Mouse (Mus musculus) cerebellum, postnatal 10 days (tissue): ENCODE measurements at regions not wholly inside any gene's neighbourhood (a gene's known extent, or its start where the extent isn't known, plus 50 kb on each side); places are given as distances from the start of the nearest gene placed in this dataset.
A peak's percentile ranks its signal among the peaks of the same experiment; 100 is the strongest.
"Not testable (repeated sequence)": the region's sequence is repeated elsewhere in the genome, so short reads cannot be mapped to it uniquely, and the experiment has no call there.

Experiments
- DNase-seq, 2 experiments: peaks; one replicate each; pipeline ENCODE4 v3.0.0; 2021; ENCODE audit warnings: mixed read lengths in 2 of 2

- DNase-seq: no peak
Observed at GRCm38 (mm10) chr4:35343751-35344150, 117.8 kb upstream of the C9orf72 start.

- no peak for DNase-seq
Observed at GRCm38 (mm10) chr4:35331161-35331560, 105.2 kb upstream of the C9orf72 start.

GRCm38 (mm10) chr4:35325300-35325699 is 99.3 kb upstream of the C9orf72 start:
- no peak for DNase-seq

GRCm38 (mm10) chr4:35322432-35323173 is 96.6 kb upstream of the C9orf72 start:
- no peak for DNase-seq

- peak; percentile 81 to 88 for DNase-seq
Observed at GRCm38 (mm10) chr4:35310396-35310977, 84.5 kb upstream of the C9orf72 start.

- DNase-seq: no peak
Observed at GRCm38 (mm10) chr4:35308221-35308620, 82.2 kb upstream of the C9orf72 start.

- no peak for DNase-seq
Observed at GRCm38 (mm10) chr4:35305210-35305609, 79.2 kb upstream of the C9orf72 start.

GRCm38 (mm10) chr4:35300848-35301247 is 74.9 kb upstream of the C9orf72 start:
- DNase-seq: peak; percentile 6 to 25

- DNase-seq: not testable (repeated sequence)
Observed at GRCm38 (mm10) chr4:35300374-35300773, 74.4 kb upstream of the C9orf72 start.

- no peak for DNase-seq
Observed at GRCm38 (mm10) chr4:35284611-35285010, 58.6 kb upstream of the C9orf72 start.
